Mouse (Mus musculus) brain, embryonic 14.5 days (tissue): ENCODE measurements around the gene Map3k7cl. TPM values are rescaled to one million over a fixed set of nuclear protein-coding genes. Genes with fewer than 3 reads are reported as not detected.

Experiments used
- DNase-seq: peaks from one replicate; pipeline ENCODE4 v3.0.0-alpha.2; 2011; ENCODE audit warnings: low read depth
- CTCF ChIP-seq: fragments of 200-500 bp; IDR thresholded peaks from 2 replicates; pipeline ENCODE4 v1.5.1; 2012; ENCODE audit warnings: inconsistent platforms, mild to moderate bottlenecking, moderate library complexity, borderline replicate concordance; ENCODE audit not compliant: insufficient read depth, insufficient read length; ENCODE audit errors: extremely low read depth
- POLR2A ChIP-seq: fragments of 200-500 bp; IDR thresholded peaks from 2 replicates; pipeline ENCODE4 v1.6.1; 2012; ENCODE audit warnings: mild to moderate bottlenecking, inconsistent platforms, borderline replicate concordance; ENCODE audit not compliant: poor library complexity, insufficient read depth, insufficient read length, severe bottlenecking; ENCODE audit errors: extremely low read depth
- polyA plus RNA-seq: library from polyadenylated mRNA; depleted of rRNA; stranded (reverse); fragments of >200 nt; gene quantifications from 2 replicates; pipeline ENCODE4 v1.2.3, GENCODE M21; 2012

Map3k7cl gene
- polyA plus RNA-seq, 1 experiment: 0.49 TPM

- DNase-seq: no peak
- TF ChIP-seq CTCF (no peak), POLR2A (no peak)
Measured at GRCm38 (mm10) chr16:87612218-87612838, 59.2 kb downstream of the Map3k7cl start.

- TF ChIP-seq CTCF: no peak
- no peak for TF ChIP-seq POLR2A
Measured at GRCm38 (mm10) chr16:87617377-87617776, 64.2 kb downstream of the Map3k7cl start.

DNA sequence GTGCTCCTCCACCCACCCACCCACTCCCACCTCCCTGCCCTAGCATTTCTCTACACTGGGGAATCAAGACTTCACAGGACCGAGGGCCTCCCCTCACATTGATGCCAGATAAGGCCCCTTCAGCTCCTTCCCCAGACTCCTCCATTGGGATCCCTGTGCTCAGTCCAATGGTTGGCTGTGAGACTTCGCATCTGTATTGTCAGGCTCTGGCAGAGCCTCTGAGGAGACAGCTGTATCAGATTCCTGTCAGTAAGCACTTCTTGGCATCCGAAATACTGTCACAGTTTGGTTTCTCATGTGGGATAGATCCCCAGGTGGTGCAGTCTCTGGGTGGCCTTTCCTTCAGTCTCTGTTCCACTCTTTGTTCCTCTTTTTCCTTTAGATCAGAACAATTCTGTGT lies 68.1 kb downstream of the Map3k7cl start:
- DNase-seq: no peak
- no peak for TF ChIP-seq CTCF
- TF ChIP-seq POLR2A: no peak

More at GRCm38 (mm10) chr16:87617377-87617776, 64.2 kb downstream of the Map3k7cl start:
- no peak for DNase-seq

DNA sequence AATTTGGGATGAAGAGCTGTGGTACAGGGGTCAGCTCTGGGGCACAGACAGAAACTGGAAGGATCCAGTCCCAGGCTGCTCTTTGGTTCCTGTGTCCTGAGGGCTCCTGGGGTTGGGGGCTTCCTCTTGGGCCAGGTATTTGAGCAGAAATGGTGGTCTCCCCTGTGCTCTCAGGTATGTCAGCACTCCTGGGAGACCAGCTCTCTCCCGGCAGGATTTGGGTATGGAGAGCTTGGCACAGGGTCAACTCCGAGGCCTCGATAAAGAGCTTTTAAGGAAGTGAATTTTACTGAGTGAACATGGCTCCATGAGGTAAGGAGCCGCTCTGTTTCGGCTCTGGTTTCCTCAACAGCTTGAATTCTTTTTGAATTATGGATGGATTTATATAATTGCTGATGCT lies 70.8 kb downstream of the Map3k7cl start:
- no peak for DNase-seq
- no peak for TF ChIP-seq CTCF
- TF ChIP-seq POLR2A: no peak

- TF ChIP-seq POLR2A (no peak), CTCF (no peak)
- DNase-seq: no peak
Measured at GRCm38 (mm10) chr16:87624937-87625336, 71.8 kb downstream of the Map3k7cl start.

DNA sequence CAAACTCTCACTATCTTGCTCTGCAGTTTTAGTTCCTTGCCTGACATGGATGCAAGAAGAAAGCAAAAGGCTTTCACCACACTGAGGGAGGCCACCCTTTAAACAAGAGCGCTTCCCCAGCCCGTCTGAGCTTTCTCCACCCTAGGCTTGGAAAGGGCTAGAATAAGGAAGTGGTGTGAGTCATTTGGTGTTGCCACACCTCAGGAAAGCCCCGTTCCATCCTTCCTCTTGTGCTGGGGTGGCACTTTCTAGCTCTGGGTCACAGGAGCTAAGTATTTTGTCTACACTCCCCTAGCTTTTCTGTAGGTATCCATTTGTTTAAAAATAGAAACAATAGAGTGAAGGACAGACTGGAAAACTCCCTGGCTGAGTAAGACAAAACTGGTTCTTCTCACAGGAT lies 72.2 kb downstream of the Map3k7cl start:
- DNase-seq: no peak
- no peak for TF ChIP-seq POLR2A
- no peak for TF ChIP-seq CTCF

DNA sequence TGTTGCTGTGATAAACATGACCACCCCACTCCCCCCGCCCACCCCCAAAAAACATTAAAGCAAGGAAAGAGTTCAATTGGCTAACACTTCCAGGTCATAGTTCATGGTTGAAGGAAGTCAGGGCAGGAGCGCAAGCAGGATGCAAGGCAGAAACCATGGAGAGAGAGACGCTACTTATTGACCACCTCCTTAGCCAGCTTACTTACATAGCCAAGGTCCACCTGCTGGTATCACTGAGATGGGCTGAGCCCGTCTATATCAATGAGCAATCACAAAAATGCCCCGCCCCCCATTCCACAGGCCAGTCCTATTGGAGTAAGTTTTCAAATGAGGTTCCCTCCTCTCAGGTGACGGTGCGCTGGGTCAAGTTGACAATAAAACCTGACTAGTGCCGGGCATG lies 72.7 kb downstream of the Map3k7cl start:
- TF ChIP-seq CTCF (no peak), POLR2A (no peak)
- no peak for DNase-seq

- no peak for TF ChIP-seq POLR2A
- peak; percentile 34; the same call in 1 of the 2 replicates for TF ChIP-seq CTCF
- no peak for DNase-seq
Measured at GRCm38 (mm10) chr16:87626696-87627095, 73.6 kb downstream of the Map3k7cl start.

DNA sequence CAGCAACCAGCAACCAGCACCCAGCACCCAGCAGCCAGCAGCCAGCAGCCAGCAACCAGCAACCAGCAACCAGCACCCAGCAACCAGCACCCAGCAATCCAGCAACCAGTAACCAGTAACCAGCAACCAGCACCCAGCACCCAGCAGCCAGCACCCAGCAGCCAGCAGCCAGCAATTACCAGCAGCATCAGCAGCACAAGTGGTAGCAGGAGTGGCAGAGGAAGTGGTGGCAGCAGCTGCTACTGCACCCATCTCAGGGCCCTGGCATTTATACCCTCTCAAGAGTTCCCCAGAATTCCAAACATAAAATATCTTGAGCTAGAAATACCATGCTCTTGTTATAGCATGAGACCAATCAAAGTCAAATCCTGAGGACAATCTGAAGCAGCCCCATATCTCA lies 81.6 kb downstream of the Map3k7cl start:
- no peak for DNase-seq
- TF ChIP-seq CTCF (no peak), POLR2A (no peak)

DNA sequence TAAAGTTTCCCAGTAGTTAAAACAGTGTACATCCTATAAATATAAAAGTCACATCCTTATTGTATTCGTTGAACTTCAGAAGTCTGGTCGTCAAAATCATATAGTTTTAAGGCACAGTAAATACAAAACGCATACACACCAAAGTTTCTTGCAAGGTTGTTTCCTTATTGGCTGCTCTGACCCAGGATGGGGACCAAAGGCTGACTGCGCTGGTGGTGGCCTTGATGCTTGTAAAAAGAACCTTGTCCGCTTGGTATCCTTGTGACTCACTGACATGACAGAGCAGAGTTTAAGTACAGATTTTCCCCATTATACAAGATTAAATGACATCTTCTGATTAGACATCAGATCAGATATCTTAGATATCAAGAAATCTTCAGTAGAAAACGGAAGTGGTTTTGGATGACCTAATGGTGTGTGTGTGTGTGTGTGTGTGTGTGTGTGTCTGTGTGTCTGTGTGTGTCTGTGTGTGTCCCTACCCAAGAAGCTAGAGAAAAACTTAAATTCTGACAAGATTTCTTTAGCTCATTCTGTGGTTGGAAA lies 82.2 kb downstream of the Map3k7cl start:
- DNase-seq: no peak

DNA sequence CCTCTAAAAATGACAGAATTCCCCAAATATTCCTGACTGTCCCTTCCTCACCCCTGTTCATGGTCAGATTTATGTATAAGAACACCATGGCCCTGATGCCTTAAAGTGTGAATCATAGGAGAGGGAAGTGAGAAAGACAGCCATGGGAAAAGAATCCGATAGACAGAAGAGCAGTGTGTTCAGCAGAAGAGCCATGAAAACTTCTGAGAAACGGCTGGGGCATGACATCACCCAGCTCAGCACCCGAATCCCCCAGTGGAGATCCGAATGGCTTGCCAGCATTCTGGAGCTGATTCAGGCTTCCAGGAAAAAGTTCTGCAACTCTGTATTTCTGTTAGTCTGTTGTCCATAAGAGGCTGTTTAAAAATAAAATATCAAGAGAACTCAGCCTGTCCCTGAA lies 82.7 kb downstream of the Map3k7cl start:
- DNase-seq: no peak
- no peak for TF ChIP-seq CTCF
- TF ChIP-seq POLR2A: no peak

More for the DNA sequence above, 82.2 kb downstream of the Map3k7cl start:
- no peak for TF ChIP-seq CTCF
- TF ChIP-seq POLR2A: no peak

- TF ChIP-seq POLR2A: no peak
- TF ChIP-seq CTCF: no peak
- DNase-seq: no peak
Measured at GRCm38 (mm10) chr16:87638098-87638497, 85.0 kb downstream of the Map3k7cl start.
